Mouse (Mus musculus): ENCODE measurements around the gene Rxra.

DNA sequence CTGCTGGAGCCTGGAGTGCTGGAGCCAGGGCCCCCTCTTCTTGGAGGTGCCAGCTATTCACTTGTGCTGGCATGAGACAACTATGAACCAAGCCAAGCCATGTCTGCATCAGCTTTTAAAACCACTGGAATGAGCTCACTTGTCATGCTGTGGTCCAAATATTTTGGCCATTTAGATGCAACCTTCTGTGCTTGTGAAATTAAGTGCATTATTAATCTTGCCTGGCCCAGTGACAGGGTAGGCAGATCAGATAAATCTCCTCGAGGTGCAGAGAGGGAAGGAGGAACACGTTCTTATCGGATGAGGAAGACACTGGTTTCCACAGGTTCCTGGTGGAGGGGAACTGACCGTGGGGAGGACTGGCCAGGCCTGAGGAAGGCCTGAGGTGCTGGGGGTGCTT, 8.6 kb upstream of the Rxra start:
- TF ChIP-seq TAL1 (IDR thresholded peaks at IDR 0.05; ENCODE audit: low read length), result no peak
- TF ChIP-seq GATA1 (IDR thresholded peaks at IDR 0.05; ENCODE audit: low read length), result no peak
